Mouse (Mus musculus) brown adipose tissue, adult 24 weeks (tissue): ENCODE data around the gene 3830406C13Rik. TPM values are rescaled to one million over a fixed set of nuclear protein-coding genes. Genes with fewer than 3 reads are reported as not detected.

ENCODE experiments used
- H3K27ac ChIP-seq: fragments of 200-500 bp; replicated peaks from 2 replicates; pipeline ENCODE4 v1.5.1; 2012; ENCODE audit warnings: low read depth, mild to moderate bottlenecking, low read length
- H3K4me1 ChIP-seq: fragments of 200-500 bp; 2 replicates; pipeline ENCODE4 v1.6.1; 2012; ENCODE audit warnings: low read length, mixed read lengths; ENCODE audit not compliant: control insufficient read depth, insufficient read depth, insufficient read length
- H3K4me3 ChIP-seq: fragments of 200-500 bp; 2 replicates; pipeline ENCODE4 v1.5.1; 2012; ENCODE audit warnings: low read depth, mild to moderate bottlenecking, low read length, moderate library complexity; ENCODE audit not compliant: insufficient read depth
- polyA plus RNA-seq: library from polyadenylated mRNA; stranded (reverse); fragments of >200 nt; gene quantifications from 2 replicates; pipeline ENCODE4 v1.2.4, GENCODE M21; 2012; ENCODE audit not compliant: missing spikeins, insufficient read depth, insufficient read length

3830406C13Rik gene
- polyA plus RNA-seq, 1 experiment, result 72.7 TPM

DNA sequence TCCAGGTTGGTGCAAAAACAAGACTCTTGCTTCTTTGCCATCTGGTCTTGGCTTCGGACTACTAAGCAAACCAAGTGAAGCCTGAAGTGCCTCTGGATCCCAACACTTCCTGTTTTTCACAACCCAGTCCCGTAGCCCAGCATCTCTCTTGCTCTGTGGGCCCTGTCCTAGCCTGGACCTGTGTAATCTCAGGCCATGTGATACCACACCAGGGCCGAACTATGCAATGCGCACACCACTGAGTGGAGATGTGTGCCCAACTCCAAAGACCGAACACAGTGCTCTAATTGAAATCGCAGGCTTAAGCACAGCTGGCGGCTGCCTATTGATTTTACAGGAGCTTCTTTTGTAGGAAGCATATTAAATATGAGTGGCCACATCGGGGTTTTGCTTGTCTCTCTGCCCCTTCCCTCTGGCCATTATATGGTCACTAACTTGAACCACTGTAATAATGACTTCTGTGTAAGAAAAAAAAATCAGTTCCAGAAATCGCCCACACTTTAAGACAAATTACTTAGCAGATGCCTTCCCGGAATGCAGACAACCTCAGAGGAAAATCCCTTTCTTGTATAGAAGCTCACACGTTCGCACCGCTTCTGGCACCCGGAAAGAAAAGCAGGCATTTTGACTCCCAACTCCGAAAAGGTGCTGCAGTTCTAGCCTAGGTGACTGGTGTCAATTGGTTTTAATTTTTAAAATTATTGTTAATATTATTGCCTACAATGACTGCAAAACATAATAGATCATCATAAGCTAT, 65.5 kb downstream of the 3830406C13Rik start:
- H3K4me1 ChIP-seq, result no peaks in the 10 kb centered on the region
- no peak overlapping the region for H3K4me3 ChIP-seq
- H3K27ac ChIP-seq, result no peak overlapping the region

DNA sequence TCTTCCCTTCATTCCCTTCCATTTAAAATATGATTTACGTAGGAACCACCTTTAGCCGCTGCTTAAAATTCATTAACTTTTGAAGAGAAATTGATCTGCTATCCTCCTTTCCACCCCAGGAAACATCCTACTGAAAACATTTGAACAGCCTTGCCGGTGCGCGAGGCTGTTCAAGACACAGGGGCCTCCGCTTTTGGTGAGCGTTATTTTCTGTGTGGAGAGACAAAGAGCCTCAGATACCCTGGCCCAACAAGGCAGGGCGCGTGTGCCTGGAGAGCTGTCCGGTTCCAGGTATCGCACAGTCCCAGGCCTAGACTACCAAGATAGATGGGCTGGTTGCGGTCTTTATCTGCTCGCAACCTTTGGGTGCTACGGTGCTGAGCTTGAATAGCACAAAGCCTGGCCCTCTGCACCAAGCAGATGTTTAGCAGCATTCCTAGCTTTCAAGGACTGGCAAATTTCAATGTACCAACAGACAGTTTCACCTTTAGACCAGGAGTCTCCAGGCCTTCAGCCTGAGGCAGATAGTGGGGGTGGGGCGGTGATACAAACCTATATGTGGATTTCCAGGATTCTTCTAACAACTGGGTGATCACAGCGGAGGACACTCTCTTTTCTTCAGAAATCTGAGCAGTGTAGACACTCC, 66.4 kb downstream of the 3830406C13Rik start:
- no peak overlapping the region for H3K4me3 ChIP-seq
- H3K4me1 ChIP-seq, result no peaks in the 10 kb centered on the region
- H3K27ac ChIP-seq, result no peak overlapping the region

Other genes starting within 250 kb of the 3830406C13Rik start
- gene Gm49355, start 197 bp upstream of the 3830406C13Rik start, polyA plus RNA-seq, result not detected in 2 replicates
- gene Fezf2, start 64.0 kb downstream of the 3830406C13Rik start, polyA plus RNA-seq, result not detected in 2 replicates